Mouse (Mus musculus) heart, adult 2 months (tissue): Measurements from ENCODE around the gene Ccdc8.

Experiments used
- CTCF ChIP-seq: fragments of 200-600 bp; IDR thresholded peaks from 2 replicates; pipeline ENCODE4 v1.8.1; 2022; ENCODE audit warnings: antibody characterized with exemption, mild to moderate bottlenecking, moderate library complexity
- EP300 ChIP-seq: fragments of 200-500 bp; IDR thresholded peaks from 2 replicates; pipeline ENCODE4 v1.6.1; 2011; ENCODE audit warnings: low read depth, low read length, control low read depth; ENCODE audit not compliant: insufficient read depth
- POLR2A ChIP-seq: fragments of 200-500 bp; IDR thresholded peaks from 2 replicates; pipeline ENCODE4 v1.6.1; 2011; ENCODE audit warnings: mild to moderate bottlenecking, low read depth, low read length, control low read depth; ENCODE audit not compliant: insufficient read depth

GRCm38 (mm10) chr7:17045743-17046142, 53.2 kb downstream of the Ccdc8 start:
- TF ChIP-seq EP300 (no peak), POLR2A (no peak), CTCF (no peak)
